Mouse (Mus musculus): Measurements from ENCODE around the gene Cpne6. TPM values are rescaled to one million over a fixed set of nuclear protein-coding genes. Genes with fewer than 3 reads are reported as not detected.
A peak's percentile ranks its signal among the peaks of the same experiment; 100 is the strongest.

Gene Cpne6
- total and polyA plus RNA-seq, 3 experiments = not detected

- DNase-seq (ENCODE audit: extremely low read depth) = no peak
- in situ Hi-C loops (cut with MboI; ENCODE audit: low pct_ligation_motif_present, low pct_unique_long_range_greater_than_20kb, low sequenced_read_pairs) = no loop called here
These were observed 4.6 kb upstream of the Cpne6 start for GRCm38 (mm10) chr14:55505612-55506011.

GRCm38 (mm10) chr14:55507801-55508200, 2.4 kb upstream of the Cpne6 start:
- H3K4me3 ChIP-seq (replicated peaks in 1 of 3; ENCODE audit: low read depth in 2 of 3, low read length in 2 of 3, poor library complexity in 1 of 3) = no peak overlapping the region
- no peaks in the 10 kb centered on the region for H3K79me2 ChIP-seq (replicated peaks; ENCODE audit: control insufficient read depth, extremely low read depth, insufficient read depth, poor library complexity, severe bottlenecking)
- DNase-seq (ENCODE audit: extremely low read depth) = no peak
- no peak overlapping the region for H3K4me2 ChIP-seq (ENCODE audit: insufficient read depth, low read depth, poor library complexity, severe bottlenecking)
- peaks cover 11 to 52% of the 10 kb centered on the region in 2 experiments for H3K4me1 ChIP-seq (ENCODE audit: control insufficient read depth in 1 of 2, insufficient read depth in 2 of 2)
- H3K9ac ChIP-seq (ENCODE audit: insufficient read depth, low read depth) = no peak overlapping the region
- dilution Hi-C loops (cut with MboI; ENCODE audit: extremely low pct_ligation_motif_present, extremely low pct_unique_long_range_greater_than_20kb, low sequenced_read_pairs) (no loop called here), in situ Hi-C loops (cut with MboI; ENCODE audit: low pct_ligation_motif_present, low pct_unique_long_range_greater_than_20kb, low sequenced_read_pairs) (no loop called here)
- TF ChIP-seq SIN3A (IDR thresholded peaks at IDR 0.05; ENCODE audit: low read length) (no peak), ZMIZ1 (IDR thresholded peaks at IDR 0.05; ENCODE audit: low read depth, low read length) (no peak), MAFK (IDR thresholded peaks at IDR 0.05; ENCODE audit: insufficient replicate concordance, low read length) (no peak), ZNF384 (IDR thresholded peaks at IDR 0.05; ENCODE audit: low read depth, low read length) (no peak), BHLHE40 (IDR thresholded peaks at IDR 0.05; ENCODE audit: low read depth, low read length) (no peak), JUND (conservative IDR thresholded peaks at IDR 0.05; ENCODE audit: low read depth, low read length) (no peak), CHD2 (IDR thresholded peaks at IDR 0.05; ENCODE audit: low read length) (no peak), MEF2A (IDR thresholded peaks at IDR 0.05; ENCODE audit: borderline replicate concordance, low read depth, low read length) (no peak)
- H3K27me3 ChIP-seq (replicated peaks) = peaks cover 12% of the 10 kb centered on the region
- H3K36me3 ChIP-seq (replicated peaks in 1 of 2; ENCODE audit: control insufficient read depth in 1 of 2, insufficient read depth in 1 of 2, low read length in 1 of 2) = peaks cover 0 to 9% of the 10 kb centered on the region in 2 experiments
- H3K9me3 ChIP-seq (replicated peaks; ENCODE audit: low read length) = no peaks in the 10 kb centered on the region
- no peak overlapping the region for H3K27ac ChIP-seq (ENCODE audit: insufficient read depth, low read depth)

More at GRCm38 (mm10) chr14:55505612-55506011, 4.6 kb upstream of the Cpne6 start:
- H3K9me3 ChIP-seq (replicated peaks; ENCODE audit: low read length) = no peaks in the 10 kb centered on the region
- no peak overlapping the region for H3K9ac ChIP-seq (ENCODE audit: insufficient read depth, low read depth)
- peaks cover 0 to 27% of the 10 kb centered on the region in 2 experiments for H3K36me3 ChIP-seq (replicated peaks in 1 of 2; ENCODE audit: control insufficient read depth in 1 of 2, insufficient read depth in 1 of 2, low read length in 1 of 2)
- H3K4me2 ChIP-seq (ENCODE audit: insufficient read depth, low read depth, poor library complexity, severe bottlenecking) = no peak overlapping the region
- H3K79me2 ChIP-seq (replicated peaks; ENCODE audit: control insufficient read depth, extremely low read depth, insufficient read depth, poor library complexity, severe bottlenecking) = no peaks in the 10 kb centered on the region
- H3K27ac ChIP-seq (ENCODE audit: insufficient read depth, low read depth) = no peak overlapping the region
- TF ChIP-seq ZNF384 (IDR thresholded peaks at IDR 0.05; ENCODE audit: low read depth, low read length) = peak; percentile 91
- no peak for TF ChIP-seq EP300 (IDR thresholded peaks at IDR 0.05; ENCODE audit: low read length)
- H3K4me1 ChIP-seq (ENCODE audit: control insufficient read depth in 1 of 2, insufficient read depth in 2 of 2) = peaks cover 11 to 52% of the 10 kb centered on the region in 2 experiments
- dilution Hi-C loops (cut with MboI; ENCODE audit: extremely low pct_ligation_motif_present, extremely low pct_unique_long_range_greater_than_20kb, low sequenced_read_pairs) = no loop called here
- no peak overlapping the region for H3K4me3 ChIP-seq (replicated peaks in 1 of 3; ENCODE audit: low read depth in 2 of 3, low read length in 2 of 3, poor library complexity in 1 of 3)
- H3K27me3 ChIP-seq (replicated peaks) = no peaks in the 10 kb centered on the region

GRCm38 (mm10) chr14:55509540-55509939, 705 bp upstream of the Cpne6 start:
- Histone ChIP-seq H3K4me2 (ENCODE audit: insufficient read depth, low read depth, poor library complexity, severe bottlenecking) (no peak overlapping the region), H3K27ac (ENCODE audit: insufficient read depth, low read depth) (no peak overlapping the region), H3K36me3 (replicated peaks in 1 of 2; ENCODE audit: control insufficient read depth in 1 of 2, insufficient read depth in 1 of 2, low read length in 1 of 2) (peaks cover 0 to 3% of the 10 kb centered on the region in 2 experiments), H3K4me3 (replicated peaks in 1 of 3; ENCODE audit: low read depth in 2 of 3, low read length in 2 of 3, poor library complexity in 1 of 3) (no peak overlapping the region), H3K4me1 (ENCODE audit: control insufficient read depth in 1 of 2, insufficient read depth in 2 of 2) (peaks cover 11 to 47% of the 10 kb centered on the region in 2 experiments), H3K27me3 (replicated peaks) (peaks cover 23% of the 10 kb centered on the region), H3K9me3 (replicated peaks; ENCODE audit: low read length) (no peaks in the 10 kb centered on the region), H3K79me2 (replicated peaks; ENCODE audit: control insufficient read depth, extremely low read depth, insufficient read depth, poor library complexity, severe bottlenecking) (no peaks in the 10 kb centered on the region), H3K9ac (ENCODE audit: insufficient read depth, low read depth) (no peak overlapping the region)
- no peak for TF ChIP-seq GABPA (IDR thresholded peaks at IDR 0.05; ENCODE audit: insufficient replicate concordance, low read depth, low read length)
- no peak for TF ChIP-seq RAD21 (IDR thresholded peaks at IDR 0.05; ENCODE audit: low read depth, low read length)
- no peak for TF ChIP-seq MXI1 (IDR thresholded peaks at IDR 0.05; ENCODE audit: low read depth, low read length)
- TF ChIP-seq RCOR1 (conservative IDR thresholded peaks at IDR 0.05; ENCODE audit: low read depth, low read length) = no peak
- no peak for TF ChIP-seq EP300 (IDR thresholded peaks at IDR 0.05; ENCODE audit: low read length)
- no peak for TF ChIP-seq IRF4 (IDR thresholded peaks at IDR 0.05; ENCODE audit: low read depth, low read length)
- TF ChIP-seq ZNF384 (IDR thresholded peaks at IDR 0.05; ENCODE audit: low read depth, low read length) = no peak
- no peak for TF ChIP-seq ZKSCAN1 (IDR thresholded peaks at IDR 0.05; ENCODE audit: borderline replicate concordance, low read depth, low read length)
- no peak for TF ChIP-seq USF2 (conservative IDR thresholded peaks at IDR 0.05; ENCODE audit: low read depth, low read length)
- TF ChIP-seq NRF1 (IDR thresholded peaks at IDR 0.05; ENCODE audit: low read depth, low read length) = no peak
- no peak for TF ChIP-seq UBTF (IDR thresholded peaks at IDR 0.05; ENCODE audit: low read depth, low read length)
- TF ChIP-seq TCF12 (IDR thresholded peaks at IDR 0.05; ENCODE audit: low read depth, low read length) = no peak
- TF ChIP-seq JUND (conservative IDR thresholded peaks at IDR 0.05; ENCODE audit: low read depth, low read length) = no peak
- no peak for TF ChIP-seq CTCF (conservative IDR thresholded peaks at IDR 0.05 in 1 of 2, IDR thresholded peaks at IDR 0.05 in 1 of 2; ENCODE audit: low read depth in 2 of 2, low read length in 2 of 2)
- TF ChIP-seq MAFK (IDR thresholded peaks at IDR 0.05; ENCODE audit: insufficient replicate concordance, low read length) = no peak
- no peak for TF ChIP-seq MEF2A (IDR thresholded peaks at IDR 0.05; ENCODE audit: borderline replicate concordance, low read depth, low read length)
- TF ChIP-seq NELFE (IDR thresholded peaks at IDR 0.05; ENCODE audit: low read depth, low read length) = no peak
- no peak for DNase-seq (ENCODE audit: extremely low read depth)
- in situ Hi-C loops (cut with MboI; ENCODE audit: low pct_ligation_motif_present, low pct_unique_long_range_greater_than_20kb, low sequenced_read_pairs) (no loop called here), dilution Hi-C loops (cut with MboI; ENCODE audit: extremely low pct_ligation_motif_present, extremely low pct_unique_long_range_greater_than_20kb, low sequenced_read_pairs) (no loop called here)
